Mouse (Mus musculus) hindbrain, embryonic 13.5 days (tissue): Measurements from ENCODE around the gene Sparc. TPM values are rescaled to one million over a fixed set of nuclear protein-coding genes. Genes with fewer than 3 reads are reported as not detected.
A peak's percentile ranks its signal among the peaks of the same experiment; 100 is the strongest.

Experiments
- ATAC-seq: fragments of 200-750 bp; cut with Nextera tagmentation; 2 replicates; pipeline ENCODE4 v1.8.0; 2017; ENCODE audit warnings: moderate TSS enrichment; ENCODE audit not compliant: low FRiP score
- H3K27ac ChIP-seq: fragments of 300-500 bp; sonication (generic); 2 replicates; pipeline ENCODE4 v1.5.1; 2015; ENCODE audit warnings: inconsistent platforms, mild to moderate bottlenecking, moderate library complexity
- H3K27me3 ChIP-seq: fragments of 300-500 bp; sonication (generic); 2 replicates; pipeline ENCODE4 v1.6.1; 2015; ENCODE audit warnings: mild to moderate bottlenecking, inconsistent platforms
- H3K36me3 ChIP-seq: fragments of 300-500 bp; sonication (generic); 2 replicates; pipeline ENCODE4 v1.6.1; 2015; ENCODE audit warnings: mild to moderate bottlenecking, inconsistent platforms
- H3K4me1 ChIP-seq: fragments of 300-500 bp; sonication (generic); replicated peaks from 2 replicates; pipeline ENCODE4 v1.6.1; 2015; ENCODE audit warnings: inconsistent platforms
- H3K4me2 ChIP-seq: fragments of 300-500 bp; sonication (generic); 2 replicates; pipeline ENCODE4 v1.6.1; 2015; ENCODE audit warnings: inconsistent platforms, mild to moderate bottlenecking, moderate library complexity
- H3K4me3 ChIP-seq: fragments of 300-500 bp; sonication (generic); 2 replicates; pipeline ENCODE4 v1.5.1; 2015; ENCODE audit warnings: mild to moderate bottlenecking, inconsistent platforms
- H3K9ac ChIP-seq: fragments of 300-500 bp; sonication (generic); 2 replicates; pipeline ENCODE4 v1.6.1; 2015; ENCODE audit warnings: mild to moderate bottlenecking, inconsistent platforms
- H3K9me3 ChIP-seq: fragments of 300-500 bp; sonication (generic); 2 replicates; pipeline ENCODE4 v1.6.1; 2016; ENCODE audit warnings: inconsistent platforms
- WGBS: fragments of 180-500 bp; shearing (Covaris S2); methylation state at CpG from one replicate; pipeline ENCODE4 v1.1.7; 2015; 5-methylcytosine and 5-hydroxymethylcytosine counted together
- polyA plus RNA-seq: library from polyadenylated mRNA; unstranded; fragments of >200 nt; fragmentation: Nextera tagmentation; extraction: Ambion mirVana; gene quantifications from 2 replicates; pipeline ENCODE4 v1.2.1, GENCODE M21; 2015

Gene Sparc
- polyA plus RNA-seq, 1 experiment from 2014 or later: 581 TPM

DNA sequence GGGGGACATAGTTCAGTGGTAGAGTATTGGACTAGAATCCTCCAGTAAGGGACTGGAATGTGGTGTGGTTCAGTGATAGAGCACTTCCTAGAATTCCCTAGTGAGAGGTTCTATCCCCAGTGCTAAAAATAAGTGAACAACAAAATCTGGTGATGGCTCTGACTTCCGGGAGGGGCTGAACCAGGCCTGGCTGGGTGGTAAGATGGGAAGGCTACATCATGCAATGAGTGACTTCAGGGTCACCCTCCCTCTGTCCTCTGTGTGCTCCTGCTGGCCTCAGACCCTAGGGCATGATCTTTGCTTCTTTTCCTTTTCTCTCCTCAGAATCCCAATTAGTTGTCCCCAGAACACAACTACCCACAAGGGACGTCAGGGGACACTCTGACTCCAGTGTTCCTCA is 25.9 kb downstream of the Sparc start:
- no peaks in the 10 kb centered on the region for H3K4me1 ChIP-seq
- H3K27me3 ChIP-seq: no peaks in the 10 kb centered on the region
- peaks cover 22% of the 10 kb centered on the region; the same call in 1 of the 2 replicates for H3K36me3 ChIP-seq
- H3K9me3 ChIP-seq: no peaks in the 10 kb centered on the region
- H3K9ac ChIP-seq: no peak overlapping the region
- no peak overlapping the region for H3K27ac ChIP-seq
- WGBS: 75% methylated on average over 2 of the region's 2 CpGs
- H3K4me2 ChIP-seq: no peak overlapping the region
- ATAC-seq: no peak
- H3K4me3 ChIP-seq: no peak overlapping the region

DNA sequence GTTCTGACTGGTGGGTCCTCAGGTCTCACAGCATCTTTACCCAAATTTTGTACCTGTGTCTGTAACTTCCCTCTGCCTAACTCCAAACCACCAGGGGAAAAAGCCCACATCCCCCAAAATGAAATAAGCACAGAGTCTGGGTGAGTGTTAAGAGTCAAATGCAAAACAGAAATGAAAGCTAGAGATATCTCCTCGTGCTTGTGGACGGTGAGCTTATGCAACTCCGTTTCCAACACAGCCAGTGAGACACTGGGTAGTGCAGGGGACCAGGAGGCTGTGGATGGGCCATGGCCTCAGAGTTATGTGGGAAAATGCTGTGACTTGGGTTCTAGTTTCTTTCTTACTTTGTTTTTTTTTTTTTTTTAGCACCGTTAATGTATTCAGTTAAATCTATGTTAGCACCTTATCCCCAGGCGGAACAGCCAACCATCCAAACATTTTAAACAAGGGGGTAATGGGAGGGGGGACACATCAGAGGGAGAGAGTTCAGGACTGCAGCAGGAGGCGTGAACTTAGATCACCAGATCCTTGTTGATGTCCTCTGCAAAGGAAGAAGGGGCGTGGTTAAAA is 27.8 kb downstream of the Sparc start:
- no peaks in the 10 kb centered on the region for H3K9me3 ChIP-seq
- no peak for ATAC-seq

DNA sequence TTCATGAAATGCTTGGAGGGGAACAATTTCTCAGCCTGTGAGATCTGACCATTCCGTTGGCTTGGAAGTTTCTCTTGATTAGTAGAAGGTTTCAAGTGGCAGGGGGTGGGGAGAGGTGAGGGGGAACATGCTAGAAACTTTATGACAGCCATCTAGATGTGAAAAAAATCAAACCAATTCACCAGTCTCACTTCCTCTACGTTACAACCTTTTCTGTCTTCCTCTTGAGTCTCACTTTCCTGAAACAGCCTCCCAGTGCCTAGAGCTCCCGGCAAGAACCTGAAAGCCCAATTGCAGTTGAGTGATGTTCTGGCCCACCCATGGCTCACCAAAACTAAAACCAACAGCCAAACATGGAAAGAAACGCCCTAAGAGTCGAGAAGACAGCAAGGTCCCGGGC is 28.4 kb downstream of the Sparc start:
- 0 out of 2 replicates have a peak, but pooled peaks cover 4% of the 10 kb centered on the region for H3K4me1 ChIP-seq
- H3K36me3 ChIP-seq: peaks cover 15% of the 10 kb centered on the region; the same call in 1 of the 2 replicates
- no peak overlapping the region for H3K4me3 ChIP-seq
- no peaks in the 10 kb centered on the region for H3K9me3 ChIP-seq
- 87% methylated on average over 6 of the region's 6 CpGs for WGBS
- ATAC-seq: no peak
- no peak overlapping the region for H3K9ac ChIP-seq
- H3K27me3 ChIP-seq: no peaks in the 10 kb centered on the region
- no peak overlapping the region for H3K4me2 ChIP-seq
- H3K27ac ChIP-seq: no peak overlapping the region

More for the DNA sequence above, 27.8 kb downstream of the Sparc start:
- H3K9ac ChIP-seq: no peak overlapping the region
- 84% methylated on average over 7 of the region's 7 CpGs for WGBS
- H3K27ac ChIP-seq: no peak overlapping the region
- peaks cover 17% of the 10 kb centered on the region; the same call in 1 of the 2 replicates for H3K36me3 ChIP-seq
- no peak overlapping the region for H3K4me3 ChIP-seq
- no peak overlapping the region for H3K4me2 ChIP-seq
- no peaks in the 10 kb centered on the region for H3K4me1 ChIP-seq
- H3K27me3 ChIP-seq: no peaks in the 10 kb centered on the region

DNA sequence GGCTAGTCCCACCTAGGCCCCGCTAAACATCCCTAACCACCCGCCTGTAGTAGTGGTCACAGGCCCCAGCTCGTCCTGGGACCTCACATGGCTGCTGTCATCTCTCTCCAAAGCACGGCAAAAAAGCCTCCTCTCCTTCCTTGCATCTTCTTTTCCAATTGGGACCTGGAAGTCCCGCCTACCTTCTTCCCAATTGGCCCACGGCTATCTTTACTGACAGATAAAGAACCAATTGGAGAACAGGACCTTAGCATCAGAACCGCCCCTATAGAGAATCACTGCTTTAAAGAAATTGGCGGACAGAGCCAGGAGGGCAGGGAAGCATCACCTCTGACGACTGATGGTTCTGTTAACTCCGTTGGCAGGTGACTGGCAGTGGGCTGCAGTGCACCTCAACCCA is 30.5 kb downstream of the Sparc start:
- whole genome bisulfite sequencing: 21% methylated on average over 10 of the region's 10 CpGs
- Histone ChIP-seq H3K36me3 (peaks cover 7% of the 10 kb centered on the region; the same call in 1 of the 2 replicates), H3K27me3 (no peaks in the 10 kb centered on the region), H3K4me2 (peak overlapping the region; percentile 23; the same call in 1 of the 2 replicates), H3K9ac (no peak overlapping the region), H3K9me3 (no peaks in the 10 kb centered on the region), H3K4me3 (no peak overlapping the region), H3K27ac (no peak overlapping the region), H3K4me1 (0 out of 2 replicates have a peak, but pooled peaks cover 4% of the 10 kb centered on the region)
- ATAC-seq: 0 out of 2 replicates have a peak, but pooled peaks have one; percentile 43

DNA sequence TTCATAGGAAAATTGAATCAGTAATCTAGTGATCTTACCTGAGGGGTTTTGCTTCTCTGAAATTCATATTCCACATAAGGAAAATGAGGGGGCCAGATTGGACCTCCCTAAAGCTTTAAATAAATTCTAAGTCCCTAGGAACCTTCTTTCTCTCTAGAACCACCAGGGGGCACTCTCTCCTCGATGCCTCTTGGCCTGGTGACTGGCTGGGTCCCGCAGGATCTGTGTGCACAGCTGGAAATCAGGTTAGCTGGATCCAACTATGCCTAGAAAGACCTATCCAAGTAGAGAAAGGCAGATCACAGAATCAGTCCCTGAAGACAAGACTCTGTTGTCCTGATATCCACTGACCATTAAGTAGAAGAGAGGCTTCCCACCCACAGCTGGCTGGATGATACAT is 33.2 kb downstream of the Sparc start:
- no peak for ATAC-seq
- H3K27me3 ChIP-seq: no peaks in the 10 kb centered on the region
- H3K9ac ChIP-seq: no peak overlapping the region
- no peaks in the 10 kb centered on the region for H3K36me3 ChIP-seq
- H3K4me3 ChIP-seq: no peak overlapping the region
- 0% methylated on average over 2 of the region's 2 CpGs for WGBS
- H3K9me3 ChIP-seq: no peaks in the 10 kb centered on the region
- peaks cover 8% of the 10 kb centered on the region for H3K4me1 ChIP-seq
- H3K27ac ChIP-seq: no peak overlapping the region
- no peak overlapping the region for H3K4me2 ChIP-seq

DNA sequence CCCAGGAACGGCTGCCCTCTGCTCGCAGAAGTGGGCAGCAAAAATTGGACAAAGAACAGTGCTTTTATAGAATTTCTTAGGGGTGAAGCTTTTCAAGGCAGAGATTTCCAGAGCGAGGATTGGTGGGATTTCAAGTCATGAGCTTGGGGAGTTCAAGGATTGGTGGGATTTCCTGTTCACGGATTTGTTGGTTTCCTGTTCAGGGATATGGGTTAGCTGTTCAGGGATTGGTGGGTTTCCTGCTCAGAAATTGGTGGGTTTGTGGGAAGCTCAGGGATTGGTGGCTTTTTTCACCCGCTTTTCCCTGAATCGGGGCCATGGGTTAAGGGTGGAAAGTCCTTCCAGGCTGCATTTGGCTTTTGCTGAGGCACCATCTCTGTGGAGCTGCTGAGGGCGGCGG is 35.4 kb downstream of the Sparc start:
- H3K36me3 ChIP-seq: no peaks in the 10 kb centered on the region
- H3K27me3 ChIP-seq: no peaks in the 10 kb centered on the region
- 0 out of 2 replicates have a peak overlapping the region, but pooled peaks have one; percentile 21 for H3K4me2 ChIP-seq
- no peak overlapping the region for H3K9ac ChIP-seq
- H3K4me1 ChIP-seq: peaks cover 8% of the 10 kb centered on the region
- 54% methylated on average over 8 of the region's 8 CpGs for WGBS
- H3K27ac ChIP-seq: no peak overlapping the region
- no peaks in the 10 kb centered on the region for H3K9me3 ChIP-seq
- no peak for ATAC-seq
- H3K4me3 ChIP-seq: no peak overlapping the region

DNA sequence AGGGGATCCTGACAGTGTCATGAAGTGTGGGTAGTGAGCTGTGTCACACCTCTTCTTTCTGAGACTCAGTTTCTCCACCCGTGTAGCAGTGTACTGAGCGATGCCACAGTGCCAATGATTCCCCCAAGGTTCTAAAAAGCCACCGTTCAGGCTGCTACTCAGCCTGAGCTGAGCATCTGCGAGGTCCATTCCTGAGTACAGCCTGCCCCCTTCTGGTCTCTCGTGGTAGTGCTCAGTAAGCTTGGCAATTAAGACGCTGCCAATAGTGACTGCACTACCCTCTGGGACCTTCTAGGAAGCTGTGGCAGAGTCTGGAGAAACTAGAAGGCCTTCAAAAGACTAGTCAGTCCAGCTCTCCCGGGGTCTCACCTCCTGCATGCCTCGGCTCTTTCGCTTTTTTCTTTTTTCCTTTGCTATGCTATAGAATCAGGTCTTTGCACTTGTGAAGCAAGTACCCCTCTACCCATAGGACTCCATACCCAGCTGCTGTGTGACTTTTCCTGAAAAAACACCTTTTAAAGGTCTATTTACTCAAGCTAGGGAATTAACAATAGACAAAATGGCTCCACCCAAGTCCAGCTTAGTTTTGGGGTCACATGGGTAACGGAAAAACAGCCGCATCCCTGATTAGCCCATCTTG is 36.4 kb downstream of the Sparc start:
- peak; percentile 84 for ATAC-seq
- peaks cover 8% of the 10 kb centered on the region for H3K4me1 ChIP-seq
- no peak overlapping the region; the same call in 1 of the 2 replicates for H3K4me2 ChIP-seq
- 13% methylated on average over 11 of the region's 11 CpGs for WGBS
- no peak overlapping the region for H3K4me3 ChIP-seq
- no peaks in the 10 kb centered on the region for H3K27me3 ChIP-seq
- H3K9me3 ChIP-seq: no peaks in the 10 kb centered on the region
- peak overlapping the region; percentile 36; the same call in 1 of the 2 replicates for H3K9ac ChIP-seq
- no peaks in the 10 kb centered on the region for H3K36me3 ChIP-seq
- H3K27ac ChIP-seq: no peak overlapping the region

DNA sequence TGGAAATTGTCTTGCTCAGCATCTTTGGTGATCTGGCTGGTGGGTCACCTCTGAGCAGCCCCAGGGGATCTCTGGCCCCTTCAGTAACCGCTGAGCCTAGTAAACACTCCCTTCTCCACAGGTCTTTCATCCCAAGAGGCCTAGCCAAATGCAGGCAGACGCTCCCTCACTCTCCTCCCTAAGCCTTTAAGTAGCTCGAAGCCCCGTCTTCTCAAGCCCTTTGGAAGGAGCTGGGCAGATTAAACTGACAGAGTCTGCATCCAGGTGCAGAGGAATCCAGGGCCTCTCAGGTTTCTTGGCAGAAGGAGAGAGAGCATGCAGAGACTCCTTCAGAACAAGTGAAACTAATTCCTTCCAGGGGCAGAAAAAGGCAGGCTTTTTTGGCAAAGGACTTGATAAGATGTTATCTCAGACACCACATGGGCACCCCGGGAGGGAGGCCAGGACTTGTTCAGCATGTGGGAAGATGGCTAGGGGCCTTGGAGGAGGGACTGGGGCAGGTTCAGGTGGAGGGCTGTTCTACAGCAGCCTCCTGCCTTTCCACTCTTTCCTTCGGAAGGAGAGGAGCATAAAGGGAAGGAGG is 39.4 kb downstream of the Sparc start:
- Histone ChIP-seq H3K27me3 (no peaks in the 10 kb centered on the region), H3K9ac (no peak overlapping the region), H3K36me3 (no peaks in the 10 kb centered on the region), H3K4me1 (peaks cover 6% of the 10 kb centered on the region), H3K9me3 (no peaks in the 10 kb centered on the region), H3K4me2 (no peak overlapping the region), H3K4me3 (no peak overlapping the region), H3K27ac (no peak overlapping the region)
- no peak for ATAC-seq
- WGBS: 38% methylated on average over 6 of the region's 6 CpGs

DNA sequence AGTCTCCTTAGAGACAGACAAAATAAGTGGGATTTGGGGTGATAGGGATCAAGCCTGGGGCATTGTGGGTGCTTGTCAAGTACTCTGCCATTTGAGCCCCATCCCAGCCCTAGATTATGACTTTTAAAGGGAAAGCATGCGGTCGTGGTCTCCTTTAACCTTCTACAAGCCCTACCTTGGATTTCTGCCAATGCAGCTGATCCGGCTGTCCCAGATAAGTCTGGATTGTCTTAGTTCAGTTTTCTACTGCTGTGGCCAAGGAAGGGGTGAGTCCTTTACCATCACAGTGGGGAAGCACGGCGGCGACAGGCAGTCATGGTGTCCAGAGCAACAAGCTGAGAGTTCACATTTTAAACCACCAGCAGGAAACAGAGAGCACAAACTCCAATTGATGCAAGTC is 42.1 kb downstream of the Sparc start:
- H3K36me3 ChIP-seq: no peaks in the 10 kb centered on the region
- 61% methylated on average over 6 of the region's 6 CpGs for whole genome bisulfite sequencing
- no peak for ATAC-seq
- H3K9ac ChIP-seq: no peak overlapping the region
- H3K27me3 ChIP-seq: no peaks in the 10 kb centered on the region
- H3K4me2 ChIP-seq: no peak overlapping the region
- no peak overlapping the region for H3K4me3 ChIP-seq
- no peaks in the 10 kb centered on the region for H3K9me3 ChIP-seq
- no peak overlapping the region for H3K27ac ChIP-seq
- H3K4me1 ChIP-seq: 0 out of 2 replicates have a peak, but pooled peaks cover 4% of the 10 kb centered on the region

DNA sequence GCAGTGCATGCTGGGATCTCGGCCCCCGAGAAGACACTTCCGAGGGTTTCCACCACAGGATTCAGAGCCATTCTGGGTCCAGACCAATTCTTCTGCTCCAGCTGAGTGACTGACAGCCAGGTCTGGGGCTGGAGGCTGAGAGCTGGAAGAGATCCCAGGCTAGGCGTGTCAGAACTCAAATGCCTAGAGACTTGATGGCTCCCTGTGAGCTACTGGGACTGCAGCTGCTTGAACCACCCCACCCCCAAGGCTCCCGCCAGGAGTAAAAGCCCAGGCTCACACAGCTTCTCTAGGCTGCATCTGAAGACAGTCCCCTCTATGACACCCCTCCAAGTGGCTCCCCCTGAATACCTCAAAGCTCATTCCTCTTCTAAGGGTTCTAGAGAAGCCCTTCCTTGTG is 44.6 kb downstream of the Sparc start:
- no peaks in the 10 kb centered on the region for H3K36me3 ChIP-seq
- 0 out of 2 replicates have a peak, but pooled peaks have one; percentile 32 for ATAC-seq
- H3K4me2 ChIP-seq: no peak overlapping the region
- H3K4me1 ChIP-seq: 0 out of 2 replicates have a peak, but pooled peaks cover 4% of the 10 kb centered on the region
- no peaks in the 10 kb centered on the region for H3K27me3 ChIP-seq
- H3K27ac ChIP-seq: no peak overlapping the region
- H3K9ac ChIP-seq: no peak overlapping the region
- H3K9me3 ChIP-seq: no peaks in the 10 kb centered on the region
- H3K4me3 ChIP-seq: no peak overlapping the region
- 46% methylated on average over 5 of the region's 5 CpGs for WGBS

DNA sequence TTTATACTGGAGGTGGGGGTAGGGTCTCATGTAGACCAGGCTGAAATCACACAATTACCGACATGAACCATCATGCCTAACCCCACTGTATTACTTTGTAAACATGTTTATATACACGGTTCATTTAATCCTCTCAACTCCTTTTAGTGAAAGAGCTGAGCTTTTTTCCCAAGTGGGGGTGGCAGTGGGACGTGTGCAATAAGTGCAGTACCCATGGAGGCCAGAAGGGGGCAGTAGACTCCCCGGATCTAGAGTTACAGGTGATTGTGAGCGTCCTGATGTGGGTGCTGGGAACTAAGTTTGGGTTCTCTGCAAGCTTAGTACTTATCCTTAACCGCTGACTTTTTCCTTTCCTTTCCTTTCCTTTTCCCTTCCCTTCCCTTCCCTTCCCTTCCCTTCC is 49.1 kb downstream of the Sparc start:
- no peak overlapping the region for H3K27ac ChIP-seq
- no peak overlapping the region for H3K4me3 ChIP-seq
- peaks cover 11% of the 10 kb centered on the region for H3K4me1 ChIP-seq
- 0 out of 2 replicates have a peak, but pooled peaks cover 3% of the 10 kb centered on the region for H3K27me3 ChIP-seq
- H3K4me2 ChIP-seq: no peak overlapping the region
- no peaks in the 10 kb centered on the region for H3K36me3 ChIP-seq
- H3K9ac ChIP-seq: no peak overlapping the region
- ATAC-seq: no peak
- H3K9me3 ChIP-seq: no peaks in the 10 kb centered on the region
- 51% methylated on average over 6 of the region's 6 CpGs for WGBS

DNA sequence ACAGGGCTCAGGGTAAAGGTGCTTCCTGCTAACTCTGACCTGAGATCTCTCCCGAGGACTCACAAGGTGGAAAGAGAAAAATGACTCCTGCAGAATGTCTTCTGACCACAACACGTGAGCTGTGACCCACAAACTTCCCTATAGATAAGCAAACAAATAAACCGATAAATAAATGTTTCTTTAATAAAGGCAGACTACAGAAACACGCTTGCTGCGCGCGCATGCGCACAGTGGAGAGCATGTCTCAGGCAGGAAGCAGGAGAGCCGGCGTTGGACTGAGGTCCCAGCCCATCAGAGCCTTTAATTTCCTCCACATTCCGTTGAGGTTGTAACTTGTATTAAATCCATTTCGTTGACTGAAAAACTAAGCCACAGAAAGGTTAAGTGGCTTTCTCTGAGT is 49.6 kb downstream of the Sparc start:
- H3K27ac ChIP-seq: no peak overlapping the region
- H3K27me3 ChIP-seq: 0 out of 2 replicates have a peak, but pooled peaks cover 3% of the 10 kb centered on the region
- no peak overlapping the region for H3K9ac ChIP-seq
- no peaks in the 10 kb centered on the region for H3K36me3 ChIP-seq
- ATAC-seq: no peak
- H3K9me3 ChIP-seq: no peaks in the 10 kb centered on the region
- H3K4me3 ChIP-seq: no peak overlapping the region
- 87% methylated on average over 12 of the region's 12 CpGs for WGBS
- peaks cover 8% of the 10 kb centered on the region for H3K4me1 ChIP-seq
- H3K4me2 ChIP-seq: no peak overlapping the region
